Mouse (Mus musculus) thymus, postnatal 10 days (tissue): ENCODE measurements around the gene Gm826.
A peak's percentile ranks its signal among the peaks of the same experiment; 100 is the strongest.

ENCODE experiments used
- DNase-seq, 2 experiments: peaks; one replicate each; pipeline ENCODE4 v3.0.0; 2021; ENCODE audit warnings: low spot score in 2 of 2

The Gm826 gene

GRCm38 (mm10) chr2:160353581-160353980 is 19.6 kb upstream of the Gm826 start:
- no peak for DNase-seq

GRCm38 (mm10) chr2:160351038-160351574 is 17.1 kb upstream of the Gm826 start:
- no peak for DNase-seq

DNA sequence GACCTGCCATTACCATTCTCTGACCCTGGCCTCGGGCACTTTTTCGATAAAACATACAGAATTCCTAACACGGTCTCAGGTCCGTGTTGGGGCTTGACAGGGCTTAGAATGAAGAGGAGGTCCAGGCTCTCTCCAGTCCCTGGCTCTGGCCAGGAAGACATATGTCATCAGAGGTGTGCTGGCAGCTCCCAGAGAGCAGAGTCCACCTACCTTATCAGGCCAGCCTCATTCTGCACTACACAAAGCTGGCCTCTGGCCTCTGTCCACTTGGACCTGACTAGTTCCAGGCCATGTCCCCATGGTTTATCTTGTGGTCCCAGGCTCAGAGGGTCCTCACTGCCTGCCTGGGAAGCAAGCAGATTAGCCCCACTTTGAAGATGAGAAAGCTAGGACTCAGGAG is 15.6 kb upstream of the Gm826 start:
- no peak for DNase-seq

- DNase-seq, result no peak
Measured at GRCm38 (mm10) chr2:160348796-160349195, 14.8 kb upstream of the Gm826 start.

DNA sequence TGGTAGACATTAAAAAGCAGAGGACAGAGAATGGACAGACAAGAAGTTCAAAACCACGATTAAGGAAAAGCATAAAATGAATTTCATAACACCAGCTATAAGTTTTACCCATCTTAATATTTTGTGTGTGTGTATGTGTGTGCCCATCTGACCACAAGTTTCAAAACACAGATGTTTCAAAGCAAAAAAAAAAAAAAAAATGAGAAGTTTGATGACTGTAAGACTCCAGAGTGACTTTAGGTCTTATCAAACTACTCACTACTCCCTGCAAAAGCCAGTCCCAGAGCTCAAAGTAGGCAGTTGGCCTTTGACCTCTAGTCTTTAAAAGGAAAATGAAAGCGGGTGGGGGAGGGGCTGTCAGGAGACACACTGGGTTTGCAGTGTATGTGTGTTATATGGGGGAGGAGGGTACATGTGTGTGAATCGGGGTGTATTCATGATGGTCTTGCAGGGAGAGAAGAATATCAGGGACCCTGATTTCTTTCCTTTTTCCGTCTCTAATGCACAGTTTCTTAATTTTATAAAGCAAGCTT is 14.2 kb upstream of the Gm826 start:
- no peak for DNase-seq

DNA sequence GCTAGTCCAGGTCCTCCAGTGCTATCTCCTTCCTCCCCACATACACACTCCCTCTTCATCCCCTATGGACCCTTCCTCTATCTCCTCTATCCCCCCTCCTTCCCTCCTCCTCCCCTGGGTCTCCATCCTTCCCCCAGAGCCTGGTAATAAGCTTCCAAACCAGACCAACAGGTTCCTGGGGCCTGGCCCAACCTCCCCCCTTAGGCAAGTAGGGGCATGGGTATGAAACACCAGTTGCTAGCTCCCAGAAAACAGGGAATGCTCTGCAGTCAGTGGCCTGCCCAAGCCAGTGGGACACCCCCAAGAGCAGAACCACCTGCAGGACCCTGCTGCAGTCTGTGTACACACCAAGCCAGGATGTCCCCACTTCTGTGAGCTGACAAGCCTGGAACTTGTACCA is 11.7 kb upstream of the Gm826 start:
- no peak for DNase-seq

GRCm38 (mm10) chr2:160340121-160340520 is 6.2 kb upstream of the Gm826 start:
- DNase-seq, result no peak

GRCm38 (mm10) chr2:160339595-160339994 is 5.6 kb upstream of the Gm826 start:
- no peak for DNase-seq

DNA sequence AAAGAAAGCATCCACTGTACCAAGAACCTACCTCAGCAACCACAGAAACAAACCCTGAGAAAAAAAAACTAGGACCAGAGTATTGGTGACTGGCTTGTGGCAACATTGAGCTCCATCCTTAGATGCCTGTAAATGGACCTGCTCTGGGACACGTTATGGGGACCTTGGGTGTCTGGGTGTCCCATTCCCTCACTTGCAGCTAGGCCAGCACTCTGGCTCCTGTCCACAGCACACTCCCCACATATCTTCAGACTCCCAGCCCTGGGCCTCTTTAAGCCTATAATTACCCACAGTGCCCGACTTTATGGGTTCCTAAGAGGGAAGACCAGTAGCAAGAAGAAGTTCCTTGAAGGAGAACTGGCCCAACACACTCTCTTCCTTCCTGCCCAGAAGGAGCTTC is 2.1 kb upstream of the Gm826 start:
- no peak for DNase-seq

DNA sequence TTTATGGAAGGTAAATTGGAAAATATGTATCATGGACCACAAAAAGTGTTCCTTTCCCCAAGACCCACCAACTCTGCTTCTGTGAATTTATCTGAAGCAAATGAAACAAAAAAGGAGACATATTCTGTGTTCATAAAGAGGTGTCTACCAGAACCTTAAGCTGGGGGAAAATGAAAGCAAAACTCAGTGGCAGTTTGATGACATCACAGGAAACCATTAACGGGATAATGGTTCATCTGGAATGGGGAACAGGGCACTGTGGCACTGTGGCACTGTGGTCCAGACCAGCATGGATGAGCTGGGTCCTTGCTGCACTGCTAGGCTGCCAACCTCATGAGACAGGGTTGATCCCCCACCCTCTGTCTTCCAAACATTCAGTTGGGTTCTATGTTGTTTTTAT is 1.1 kb upstream of the Gm826 start:
- no peak for DNase-seq

DNA sequence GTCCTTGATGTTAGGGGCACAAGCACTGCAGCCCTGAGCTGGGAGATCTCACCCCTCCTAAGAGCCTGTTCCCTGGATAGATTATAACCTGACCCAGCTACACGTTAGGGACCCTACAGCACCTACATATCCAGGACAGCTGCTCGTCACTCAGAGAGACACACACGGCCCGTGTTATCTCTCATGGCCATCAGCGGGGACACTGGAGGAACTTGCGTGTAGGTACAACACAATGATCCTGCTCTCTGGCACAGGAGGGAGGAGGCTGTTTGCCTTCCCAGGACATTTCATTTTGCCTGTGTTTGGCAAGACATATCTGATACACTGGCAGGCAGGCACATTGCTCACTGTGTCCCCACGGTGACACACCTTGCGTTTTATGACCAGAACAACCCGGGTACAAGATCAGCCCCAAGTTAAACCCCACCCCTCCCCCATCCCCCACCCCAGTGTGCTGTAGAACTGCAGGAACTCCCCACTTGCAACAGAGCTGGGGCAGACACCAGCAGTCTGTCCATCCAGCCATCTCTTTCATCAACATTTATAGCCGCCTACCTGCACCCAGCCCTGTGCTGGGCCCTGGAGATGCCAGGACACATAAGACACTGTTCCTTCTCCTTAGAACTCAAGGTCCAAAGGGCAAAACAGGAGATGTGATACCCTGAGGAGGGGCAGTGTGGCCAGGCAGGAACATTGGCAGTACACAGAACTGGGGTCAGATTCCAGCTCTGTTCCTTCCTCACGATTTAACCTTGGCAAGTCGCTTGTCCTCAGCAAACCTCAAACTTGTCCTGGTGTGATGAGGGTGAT is 1.2 kb downstream of the Gm826 start:
- DNase-seq, result no peak

- peak; percentile 27 to 43 for DNase-seq
Measured at GRCm38 (mm10) chr2:160328886-160329285, 5.1 kb downstream of the Gm826 start.

- peak; percentile 72 to 81 for DNase-seq
Measured at GRCm38 (mm10) chr2:160327716-160328115, 6.2 kb downstream of the Gm826 start.

DNA sequence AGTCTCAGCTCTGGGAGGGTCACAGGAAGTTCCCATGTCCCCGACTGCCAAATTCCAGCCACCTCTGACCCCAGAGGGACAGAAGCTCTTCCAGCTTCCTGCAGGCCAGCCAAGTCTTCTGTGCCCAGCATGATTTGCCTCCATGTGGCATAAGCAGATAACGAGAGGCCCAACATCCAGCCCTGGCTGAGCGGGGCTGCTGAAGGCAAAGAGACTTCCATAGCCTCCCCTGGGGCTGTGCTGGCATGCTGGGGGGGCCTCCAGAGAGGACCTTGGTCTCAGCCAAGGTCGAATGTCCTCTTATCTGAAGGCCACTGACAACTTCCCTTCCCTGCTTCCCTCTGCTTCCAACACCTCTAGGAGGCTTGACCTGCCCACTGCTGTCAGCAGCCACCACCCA is 6.8 kb downstream of the Gm826 start:
- peak; percentile 23 to 36 for DNase-seq

DNA sequence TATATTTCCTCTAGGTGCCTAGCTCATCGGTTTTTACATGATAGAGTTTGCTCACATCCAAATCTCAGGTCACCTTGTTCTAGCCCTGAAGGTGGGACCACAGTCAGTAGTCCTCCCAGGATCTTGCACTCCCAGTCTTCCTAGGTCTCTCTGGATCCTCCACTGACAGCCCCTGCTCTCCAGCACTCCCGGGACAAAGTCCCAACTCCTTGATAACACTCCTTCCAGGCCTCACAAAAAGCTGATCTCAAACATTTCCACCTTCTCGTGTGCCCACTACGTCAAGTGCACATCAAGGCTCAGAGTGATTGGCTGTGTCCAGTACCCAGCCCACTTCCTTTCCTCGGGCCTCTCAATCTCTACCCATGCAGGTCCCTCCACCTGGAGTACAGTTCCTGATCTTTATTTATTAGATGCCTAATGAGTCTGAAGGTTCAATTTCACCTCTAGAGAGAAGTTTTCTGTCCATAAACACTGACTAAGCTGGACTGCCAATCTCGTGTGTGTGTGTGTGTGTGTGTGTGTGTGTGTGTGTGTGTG is 8.8 kb downstream of the Gm826 start:
- DNase-seq, result no peak

DNA sequence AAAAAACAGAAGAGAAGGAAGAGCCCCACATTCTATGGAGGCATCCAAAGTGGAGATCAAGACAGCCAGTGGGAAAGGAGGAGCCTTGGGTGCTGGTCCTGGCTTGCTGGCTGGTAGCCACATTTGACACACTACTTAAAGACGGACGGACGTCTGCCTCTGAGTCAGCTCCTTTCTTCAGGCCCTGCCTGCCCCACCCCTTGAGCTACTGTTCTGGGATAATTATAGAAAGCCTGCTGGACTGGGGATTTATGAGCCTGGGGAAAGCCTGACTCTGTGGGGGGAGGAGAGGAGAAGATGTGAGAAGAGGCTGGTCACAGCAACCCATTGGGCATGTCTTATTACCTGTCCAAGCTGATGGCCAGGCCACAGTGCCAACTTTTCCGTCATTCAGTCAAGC is 12.1 kb downstream of the Gm826 start:
- DNase-seq, result no peak

- no peak for DNase-seq
Measured at GRCm38 (mm10) chr2:160318255-160318654, 15.7 kb downstream of the Gm826 start.

DNA sequence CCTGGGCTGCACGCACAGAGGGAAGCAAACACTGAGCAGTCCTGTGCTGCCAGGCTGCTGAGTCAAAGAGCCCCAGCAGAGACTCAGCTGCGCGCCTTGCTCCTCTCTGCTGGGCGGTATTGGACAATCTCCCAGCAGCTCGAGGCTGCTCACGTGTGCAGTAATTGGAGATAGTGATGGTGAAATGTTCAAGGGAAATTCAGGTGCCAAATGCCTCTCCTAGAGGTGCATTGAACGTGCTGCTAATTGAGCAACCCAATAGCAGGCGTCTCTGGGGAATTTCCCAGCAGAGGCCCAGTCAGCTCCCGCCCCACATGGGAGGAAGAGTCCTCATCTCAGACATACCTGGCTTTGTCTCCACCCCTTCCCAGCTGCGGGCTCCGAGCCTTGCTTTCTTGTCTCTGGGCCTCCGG is 20.4 kb downstream of the Gm826 start:
- DNase-seq, result no peak

GRCm38 (mm10) chr2:160305070-160305469 is 28.9 kb downstream of the Gm826 start:
- no peak for DNase-seq

DNA sequence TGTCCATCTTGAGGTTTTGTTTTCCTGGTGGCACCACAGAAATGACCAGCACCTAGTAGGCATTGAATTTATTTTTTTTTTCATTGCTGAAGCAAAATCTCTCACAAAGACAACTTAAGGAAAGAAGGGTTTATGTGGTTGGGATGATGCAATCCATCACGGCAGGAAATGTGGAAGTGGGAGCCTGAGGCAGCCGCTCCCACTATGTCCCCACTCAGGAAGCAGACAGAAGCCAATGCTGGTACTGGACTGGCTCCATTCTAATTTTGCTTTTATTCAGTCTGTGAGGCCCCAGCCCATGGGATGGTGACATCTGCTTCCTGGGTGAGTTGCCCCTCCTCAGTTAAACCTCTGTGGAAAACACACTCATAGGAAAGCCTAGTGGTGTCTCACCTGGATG is 30.0 kb downstream of the Gm826 start:
- no peak for DNase-seq

DNA sequence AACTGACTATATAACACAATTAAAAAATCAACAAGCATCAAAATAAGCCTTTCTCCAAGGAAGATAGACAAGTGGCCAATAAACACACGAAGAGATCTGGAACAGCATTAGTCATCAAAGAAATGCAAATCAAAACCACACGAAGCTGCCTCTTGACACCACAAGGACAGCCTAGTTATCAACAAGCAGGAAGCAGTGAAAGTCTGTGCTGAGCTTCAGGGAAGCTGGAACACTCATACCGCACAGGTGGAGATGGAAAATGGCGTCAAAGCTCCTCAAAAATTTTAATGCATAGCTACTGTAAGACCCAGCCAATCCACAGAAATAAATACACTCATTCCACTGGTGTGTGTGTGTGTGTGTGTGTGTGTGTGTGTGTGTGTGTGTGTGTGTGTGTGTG is 31.9 kb downstream of the Gm826 start:
- DNase-seq, result no peak

DNA sequence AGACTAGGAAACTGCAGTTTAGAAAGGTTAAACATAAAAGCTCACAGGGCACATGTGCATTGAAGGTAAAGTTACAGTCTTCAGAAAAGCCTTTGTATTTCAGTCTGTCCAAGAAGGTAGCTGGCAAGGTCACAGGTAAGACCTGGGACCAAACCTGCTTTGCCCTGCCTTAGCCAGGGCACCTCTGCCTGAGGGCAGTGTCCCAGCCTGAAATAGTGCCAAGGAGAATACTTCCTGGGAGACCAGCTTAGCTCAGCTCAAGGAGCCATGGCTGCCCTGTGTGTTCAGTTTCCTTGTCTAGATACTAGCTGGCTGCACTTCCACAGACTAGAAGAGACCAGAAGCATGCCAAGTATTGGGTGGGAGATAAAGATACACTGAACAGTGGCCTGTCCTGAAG is 35.4 kb downstream of the Gm826 start:
- no peak for DNase-seq

GRCm38 (mm10) chr2:160288538-160289151 is 45.3 kb downstream of the Gm826 start:
- no peak for DNase-seq
